Mouse (Mus musculus) spleen, adult 2 months (tissue): ENCODE data around the gene Gm5475. TPM values are rescaled to one million over a fixed set of nuclear protein-coding genes. Genes with fewer than 3 reads are reported as not detected.

Experiments used
- DNase-seq, 2 experiments: peaks; one replicate each; pipeline versions ENCODE4 v3.0.0 to v3.0.0-alpha.2; 2012 to 2021; ENCODE audit warnings: low spot score in 2 of 2, low read depth in 1 of 2
- H3K27ac ChIP-seq: fragments of 200-500 bp; 2 replicates; pipeline ENCODE4 v1.5.1; 2012; ENCODE audit warnings: low read length, inconsistent platforms; ENCODE audit not compliant: insufficient read depth
- H3K27me3 ChIP-seq: fragments of 200-500 bp; 2 replicates; pipeline ENCODE4 v1.6.1; 2012; ENCODE audit warnings: mild to moderate bottlenecking, moderate library complexity, low read length, inconsistent platforms; ENCODE audit not compliant: control insufficient read depth, insufficient read depth
- H3K36me3 ChIP-seq: fragments of 200-500 bp; 2 replicates; pipeline ENCODE4 v1.6.1; 2012; ENCODE audit warnings: mild to moderate bottlenecking, low read length, inconsistent platforms; ENCODE audit not compliant: control insufficient read depth, insufficient read depth
- H3K4me1 ChIP-seq: fragments of 200-500 bp; 2 replicates; pipeline ENCODE4 v1.6.1; 2011; ENCODE audit warnings: inconsistent platforms; ENCODE audit not compliant: control insufficient read depth, insufficient read depth, insufficient read length
- H3K4me3 ChIP-seq: fragments of 200-500 bp; 2 replicates; pipeline ENCODE4 v1.5.1; 2011; ENCODE audit warnings: mild to moderate bottlenecking, inconsistent platforms; ENCODE audit not compliant: insufficient read depth, insufficient read length; ENCODE audit errors: extremely low read depth
- CTCF ChIP-seq: fragments of 200-500 bp; IDR thresholded peaks from 2 replicates; pipeline ENCODE4 v1.5.1; 2011; ENCODE audit warnings: mild to moderate bottlenecking, inconsistent platforms; ENCODE audit not compliant: insufficient read depth, insufficient read length, insufficient replicate concordance; ENCODE audit errors: extremely low read depth
- POLR2A ChIP-seq: fragments of 200-500 bp; IDR thresholded peaks from 2 replicates; pipeline ENCODE4 v1.6.1; 2011; ENCODE audit warnings: low read depth, low read length, inconsistent platforms
- WGBS: fragments of 180-500 bp; shearing (Covaris S2); methylation state at CpG from one replicate; pipeline ENCODE4 v1.1.7; 2018; 5-methylcytosine and 5-hydroxymethylcytosine counted together
- polyA plus RNA-seq: library from polyadenylated mRNA; depleted of rRNA; stranded (reverse); fragments of >200 nt; gene quantifications from 2 replicates; pipeline ENCODE4 v1.2.3, GENCODE M21; 2012

Gene Gm5475
- polyA plus RNA-seq, 1 experiment = not detected

GRCm38 (mm10) chr15:100401811-100402210 is 20.1 kb upstream of the Gm5475 start:
- H3K27ac ChIP-seq = no peak overlapping the region
- no peaks in the 10 kb centered on the region for H3K27me3 ChIP-seq
- peaks cover 38% of the 10 kb centered on the region for H3K36me3 ChIP-seq
- DNase-seq = no peak
- TF ChIP-seq POLR2A = no peak
- TF ChIP-seq CTCF = no peak
- no peak overlapping the region for H3K4me3 ChIP-seq
- 96% methylated on average over 4 of the region's 4 CpGs for WGBS
- H3K4me1 ChIP-seq = no peaks in the 10 kb centered on the region

- H3K36me3 ChIP-seq = peaks cover 37% of the 10 kb centered on the region
Observed at GRCm38 (mm10) chr15:100402347-100402746, 19.6 kb upstream of the Gm5475 start.

DNA sequence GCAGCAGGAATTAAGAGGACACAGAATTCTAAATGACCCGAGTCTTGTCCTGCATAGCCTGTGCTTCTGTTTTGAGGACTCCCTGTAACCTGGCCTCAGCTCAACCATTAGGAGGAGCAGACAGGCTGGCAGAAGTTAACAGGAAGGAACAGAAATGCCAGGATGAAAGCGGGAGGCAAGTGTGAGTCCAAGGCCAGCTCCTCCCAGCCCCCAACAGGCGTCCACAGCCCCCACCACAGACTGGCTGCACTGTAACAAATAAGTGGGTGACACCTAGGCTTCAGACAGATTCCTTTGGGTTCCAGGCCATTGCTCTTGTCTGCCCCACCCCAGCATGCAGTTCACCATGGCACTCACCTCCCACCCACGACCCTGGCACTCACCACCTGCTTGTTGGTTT is 19.1 kb upstream of the Gm5475 start:
- DNase-seq = no peak
- WGBS = 88% methylated on average over 4 of the region's 4 CpGs
- Histone ChIP-seq H3K27me3 (no peaks in the 10 kb centered on the region), H3K36me3 (peaks cover 34% of the 10 kb centered on the region), H3K4me1 (no peaks in the 10 kb centered on the region), H3K4me3 (no peak overlapping the region), H3K27ac (no peak overlapping the region)
- TF ChIP-seq CTCF (no peak), POLR2A (no peak)

More at GRCm38 (mm10) chr15:100402347-100402746, 19.6 kb upstream of the Gm5475 start:
- H3K4me1 ChIP-seq = no peaks in the 10 kb centered on the region
- DNase-seq = no peak
- TF ChIP-seq POLR2A (no peak), CTCF (no peak)
- no peaks in the 10 kb centered on the region for H3K27me3 ChIP-seq
- WGBS = 86% methylated on average over 14 of the region's 14 CpGs
- no peak overlapping the region for H3K27ac ChIP-seq
- H3K4me3 ChIP-seq = no peak overlapping the region

- Histone ChIP-seq H3K27ac (no peak overlapping the region), H3K36me3 (peaks cover 36% of the 10 kb centered on the region), H3K4me3 (no peak overlapping the region), H3K4me1 (no peaks in the 10 kb centered on the region), H3K27me3 (no peaks in the 10 kb centered on the region)
- TF ChIP-seq POLR2A (no peak), CTCF (no peak)
- no peak for DNase-seq
- 91% methylated on average over 16 of the region's 16 CpGs for WGBS
Observed at GRCm38 (mm10) chr15:100403318-100404000, 18.5 kb upstream of the Gm5475 start.

GRCm38 (mm10) chr15:100406088-100406487 is 15.9 kb upstream of the Gm5475 start:
- peaks cover 29% of the 10 kb centered on the region for H3K36me3 ChIP-seq
- TF ChIP-seq CTCF = no peak
- TF ChIP-seq POLR2A = no peak
- H3K4me1 ChIP-seq = no peaks in the 10 kb centered on the region; the same call in 1 of the 2 replicates
- no peaks in the 10 kb centered on the region for H3K27me3 ChIP-seq
- H3K27ac ChIP-seq = no peak overlapping the region
- WGBS = 44% methylated on average over 5 of the region's 5 CpGs
- H3K4me3 ChIP-seq = no peak overlapping the region
- DNase-seq = no peak

- Histone ChIP-seq H3K27me3 (no peaks in the 10 kb centered on the region), H3K4me3 (no peak overlapping the region), H3K36me3 (peaks cover 12% of the 10 kb centered on the region), H3K4me1 (no peaks in the 10 kb centered on the region; the same call in 1 of the 2 replicates), H3K27ac (no peak overlapping the region)
- TF ChIP-seq CTCF = no peak
- TF ChIP-seq POLR2A = no peak
- DNase-seq = no peak
- 71% methylated on average over 14 of the region's 14 CpGs for WGBS
Observed at GRCm38 (mm10) chr15:100410918-100411672, 10.9 kb upstream of the Gm5475 start.
